Mouse (Mus musculus): ENCODE results near the gene Ccno.

DNA sequence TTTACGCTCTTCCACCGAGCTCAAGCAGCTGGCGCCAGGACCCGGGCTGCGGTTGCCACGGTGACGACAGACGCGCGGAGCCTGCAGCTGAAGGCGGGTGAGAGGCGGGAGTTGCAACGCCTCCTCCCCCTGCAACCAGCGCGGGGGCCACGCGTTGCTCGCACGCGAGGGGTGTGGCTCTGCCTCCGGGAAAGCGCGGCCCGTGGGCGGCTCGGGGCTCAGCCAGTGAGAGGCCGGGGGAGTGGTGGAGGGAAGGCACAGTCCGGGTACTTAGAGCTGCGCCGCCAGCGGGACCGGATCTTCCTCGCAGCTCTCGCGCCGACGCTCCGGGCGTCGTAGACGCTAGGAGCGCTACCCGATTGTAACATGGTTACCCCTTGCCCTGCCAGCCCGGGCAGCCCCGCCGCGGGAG lies at the start of gene Ccno:
- TF ChIP-seq CTCF (conservative IDR thresholded peaks at IDR 0.05; ENCODE audit: insufficient read depth, insufficient read length, low read depth, low read length) (no peak), POLR2A (IDR thresholded peaks at IDR 0.05; ENCODE audit: low read depth, low read length) (peak; percentile 80)
